Mouse (Mus musculus) erythroblast, adult 5-6 weeks (primary cell): ENCODE results near the gene Lenep. TPM values are rescaled to one million over a fixed set of nuclear protein-coding genes. Genes with fewer than 3 reads are reported as not detected.

Source experiments
- total RNA-seq, 2 experiments: library from RNA; stranded (forward) in 1 of 2; stranded (reverse) in 1 of 2; fragments of 150-400 nt in 1 of 2; fragments of 200-764, 138-1000 nt in 1 of 2; gene quantifications; 2 replicates each; pipeline versions ENCODE4 v1.2.3 to v1.2.4; 2015 to 2017; ENCODE audit warnings: low replicate concordance in 2 of 2

The Lenep gene
- total RNA-seq, 2 experiments from 2014 or later = 0.17 to 3.7 TPM

Other genes starting within 250 kb of the Lenep start
- gene Hcn3, start 242.6 kb downstream of the Lenep start, total RNA-seq (2015; ENCODE audit: low replicate concordance) = not detected in 2 replicates
- gene Hcn3, start 242.6 kb downstream of the Lenep start, total RNA-seq (2017; ENCODE audit: low replicate concordance) = 1.3 TPM in 1 of 2 replicates, not detected in the other
- gene Clk2, start 238.0 kb downstream of the Lenep start, total RNA-seq (2015; ENCODE audit: low replicate concordance) = 16.3 and 37.9 TPM in 2 replicates
- 24.4 and 47.4 TPM in 2 replicates for gene Clk2, start 238.0 kb downstream of the Lenep start, total RNA-seq (2017; ENCODE audit: low replicate concordance)
- gene Scamp3, start 225.3 kb downstream of the Lenep start, total RNA-seq (2015; ENCODE audit: low replicate concordance) = 20.3 and 24.0 TPM in 2 replicates
- 3.5 and 5.8 TPM in 2 replicates for gene Scamp3, start 225.3 kb downstream of the Lenep start, total RNA-seq (2017; ENCODE audit: low replicate concordance)
- gene Fam189b, start 219.7 kb downstream of the Lenep start, total RNA-seq (2015; ENCODE audit: low replicate concordance) = 3.3 and 18.6 TPM in 2 replicates
- gene Fam189b, start 219.7 kb downstream of the Lenep start, total RNA-seq (2017; ENCODE audit: low replicate concordance) = 1.8 TPM in 1 of 2 replicates, not detected in the other
- 11.1 and 18.8 TPM in 2 replicates for gene Gba, start 199.9 kb downstream of the Lenep start, total RNA-seq (2015; ENCODE audit: low replicate concordance)
- gene Gba, start 199.9 kb downstream of the Lenep start, total RNA-seq (2017; ENCODE audit: low replicate concordance) = 12.9 and 13.2 TPM in 2 replicates
- not detected in 2 replicates for gene Thbs3, start 187.6 kb downstream of the Lenep start, total RNA-seq (2015; ENCODE audit: low replicate concordance)
- gene Thbs3, start 187.6 kb downstream of the Lenep start, total RNA-seq (2017; ENCODE audit: low replicate concordance) = 1.7 TPM in 1 of 2 replicates, not detected in the other
- 4.0 and 13.4 TPM in 2 replicates for gene Mtx1, start 175.7 kb downstream of the Lenep start, total RNA-seq (2015; ENCODE audit: low replicate concordance)
- 8.6 and 13.4 TPM in 2 replicates for gene Mtx1, start 175.7 kb downstream of the Lenep start, total RNA-seq (2017; ENCODE audit: low replicate concordance)
- gene Muc1, start 173.7 kb downstream of the Lenep start, total RNA-seq (2015; ENCODE audit: low replicate concordance) = not detected in 2 replicates
- not detected in 2 replicates for gene Muc1, start 173.7 kb downstream of the Lenep start, total RNA-seq (2017; ENCODE audit: low replicate concordance)
- gene Krtcap2, start 156.8 kb downstream of the Lenep start, total RNA-seq (2015; ENCODE audit: low replicate concordance) = 47.0 and 49.8 TPM in 2 replicates
- 17.8 and 31.8 TPM in 2 replicates for gene Krtcap2, start 156.8 kb downstream of the Lenep start, total RNA-seq (2017; ENCODE audit: low replicate concordance)
- gene Trim46, start 156.5 kb downstream of the Lenep start, total RNA-seq (2015; ENCODE audit: low replicate concordance) = not detected in 2 replicates
- not detected in 2 replicates for gene Trim46, start 156.5 kb downstream of the Lenep start, total RNA-seq (2017; ENCODE audit: low replicate concordance)
- 16.1 and 42.3 TPM in 2 replicates for gene Dpm3, start 143.4 kb downstream of the Lenep start, total RNA-seq (2015; ENCODE audit: low replicate concordance)
- 4.3 TPM in 1 of 2 replicates, not detected in the other for gene Dpm3, start 143.4 kb downstream of the Lenep start, total RNA-seq (2017; ENCODE audit: low replicate concordance)
- gene Slc50a1, start 132.2 kb downstream of the Lenep start, total RNA-seq (2015; ENCODE audit: low replicate concordance) = 8.8 and 12.9 TPM in 2 replicates
- gene Slc50a1, start 132.2 kb downstream of the Lenep start, total RNA-seq (2017; ENCODE audit: low replicate concordance) = 10.9 and 11.5 TPM in 2 replicates
- not detected in 2 replicates for gene Efna1, start 121.7 kb downstream of the Lenep start, total RNA-seq (2015; ENCODE audit: low replicate concordance)
- gene Efna1, start 121.7 kb downstream of the Lenep start, total RNA-seq (2017; ENCODE audit: low replicate concordance) = not detected in 2 replicates
- not detected in 2 replicates for gene Efna3, start 79.8 kb downstream of the Lenep start, total RNA-seq (2015; ENCODE audit: low replicate concordance)
- not detected in 2 replicates for gene Efna3, start 79.8 kb downstream of the Lenep start, total RNA-seq (2017; ENCODE audit: low replicate concordance)
- gene Efna4, start 64.8 kb downstream of the Lenep start, total RNA-seq (2015; ENCODE audit: low replicate concordance) = not detected in 2 replicates
- not detected in 2 replicates for gene Efna4, start 64.8 kb downstream of the Lenep start, total RNA-seq (2017; ENCODE audit: low replicate concordance)
- gene Adam15, start 52.8 kb downstream of the Lenep start, total RNA-seq (2015; ENCODE audit: low replicate concordance) = 25.3 and 34.2 TPM in 2 replicates
- 5.0 and 14.1 TPM in 2 replicates for gene Adam15, start 52.8 kb downstream of the Lenep start, total RNA-seq (2017; ENCODE audit: low replicate concordance)
- gene Dcst2, start 40.8 kb downstream of the Lenep start, total RNA-seq (2015; ENCODE audit: low replicate concordance) = not detected in 2 replicates
- gene Dcst2, start 40.8 kb downstream of the Lenep start, total RNA-seq (2017; ENCODE audit: low replicate concordance) = not detected in 2 replicates
- gene Dcst1, start 37.5 kb downstream of the Lenep start, total RNA-seq (2015; ENCODE audit: low replicate concordance) = not detected in 2 replicates
- not detected in 2 replicates for gene Dcst1, start 37.5 kb downstream of the Lenep start, total RNA-seq (2017; ENCODE audit: low replicate concordance)
- gene Zbtb7b, start 8.0 kb downstream of the Lenep start, total RNA-seq (2015; ENCODE audit: low replicate concordance) = 5.8 and 7.7 TPM in 2 replicates
- gene Zbtb7b, start 8.0 kb downstream of the Lenep start, total RNA-seq (2017; ENCODE audit: low replicate concordance) = 5.4 and 15.2 TPM in 2 replicates
- gene Flad1, start 9.1 kb upstream of the Lenep start, total RNA-seq (2015; ENCODE audit: low replicate concordance) = 2.1 and 6.3 TPM in 2 replicates
- 1.8 and 3.1 TPM in 2 replicates for gene Flad1, start 9.1 kb upstream of the Lenep start, total RNA-seq (2017; ENCODE audit: low replicate concordance)
- 67.9 and 79.9 TPM in 2 replicates for gene Cks1b, start 15.6 kb upstream of the Lenep start, total RNA-seq (2015; ENCODE audit: low replicate concordance)
- gene Cks1b, start 15.6 kb upstream of the Lenep start, total RNA-seq (2017; ENCODE audit: low replicate concordance) = 37.4 and 42.1 TPM in 2 replicates
- 14.4 and 25.2 TPM in 2 replicates for gene Shc1, start 15.7 kb upstream of the Lenep start, total RNA-seq (2015; ENCODE audit: low replicate concordance)
- 21.3 and 24.1 TPM in 2 replicates for gene Shc1, start 15.7 kb upstream of the Lenep start, total RNA-seq (2017; ENCODE audit: low replicate concordance)
- gene Pygo2, start 27.4 kb upstream of the Lenep start, total RNA-seq (2015; ENCODE audit: low replicate concordance) = 9.8 and 11.5 TPM in 2 replicates
- 5.6 and 12.4 TPM in 2 replicates for gene Pygo2, start 27.4 kb upstream of the Lenep start, total RNA-seq (2017; ENCODE audit: low replicate concordance)
- 3.8 and 4.2 TPM in 2 replicates for gene Pbxip1, start 33.9 kb upstream of the Lenep start, total RNA-seq (2015; ENCODE audit: low replicate concordance)
- 6.2 and 8.6 TPM in 2 replicates for gene Pbxip1, start 33.9 kb upstream of the Lenep start, total RNA-seq (2017; ENCODE audit: low replicate concordance)
- 5.4 and 8.1 TPM in 2 replicates for gene Pmvk, start 51.7 kb upstream of the Lenep start, total RNA-seq (2015; ENCODE audit: low replicate concordance)
- 6.6 and 10.1 TPM in 2 replicates for gene Pmvk, start 51.7 kb upstream of the Lenep start, total RNA-seq (2017; ENCODE audit: low replicate concordance)
- gene Kcnn3, start 117.4 kb upstream of the Lenep start, total RNA-seq (2015; ENCODE audit: low replicate concordance) = not detected in 2 replicates
- gene Kcnn3, start 117.4 kb upstream of the Lenep start, total RNA-seq (2017; ENCODE audit: low replicate concordance) = 0.26 TPM in 1 of 2 replicates, not detected in the other